Mouse (Mus musculus) C2C12 (cell line): ENCODE results near the gene Ube2f.

Experiments used
- CEBPB ChIP-seq: IDR thresholded peaks from one replicate; pipeline ENCODE4 v1.6.1; 2011; ENCODE audit warnings: low read depth, mild to moderate bottlenecking, control low read depth, moderate library complexity
- CTCF ChIP-seq: IDR thresholded peaks from one replicate; pipeline ENCODE4 v1.5.1; 2011; ENCODE audit not compliant: control insufficient read depth, insufficient read depth, insufficient read length
- FOSL1 ChIP-seq: IDR thresholded peaks from one replicate; pipeline ENCODE4 v1.8.0; 2011; ENCODE audit warnings: mild to moderate bottlenecking, low read length; ENCODE audit not compliant: poor library complexity, insufficient read depth, severe bottlenecking
- MAX ChIP-seq: IDR thresholded peaks from one replicate; pipeline ENCODE4 v1.6.1; 2011; ENCODE audit warnings: mild to moderate bottlenecking, control low read depth
- MYOD1 ChIP-seq: IDR thresholded peaks from one replicate; pipeline ENCODE4 v1.6.1; 2011; ENCODE audit warnings: low read depth; ENCODE audit not compliant: control insufficient read depth, insufficient read length
- MYOG ChIP-seq: IDR thresholded peaks from one replicate; pipeline ENCODE4 v1.6.1; 2011; ENCODE audit not compliant: control insufficient read depth, insufficient read length; ENCODE audit errors: extremely low read depth
- USF1 ChIP-seq: IDR thresholded peaks from one replicate; pipeline ENCODE4 v1.6.1; 2011; ENCODE audit warnings: low read depth, mild to moderate bottlenecking, control low read depth, moderate library complexity

DNA sequence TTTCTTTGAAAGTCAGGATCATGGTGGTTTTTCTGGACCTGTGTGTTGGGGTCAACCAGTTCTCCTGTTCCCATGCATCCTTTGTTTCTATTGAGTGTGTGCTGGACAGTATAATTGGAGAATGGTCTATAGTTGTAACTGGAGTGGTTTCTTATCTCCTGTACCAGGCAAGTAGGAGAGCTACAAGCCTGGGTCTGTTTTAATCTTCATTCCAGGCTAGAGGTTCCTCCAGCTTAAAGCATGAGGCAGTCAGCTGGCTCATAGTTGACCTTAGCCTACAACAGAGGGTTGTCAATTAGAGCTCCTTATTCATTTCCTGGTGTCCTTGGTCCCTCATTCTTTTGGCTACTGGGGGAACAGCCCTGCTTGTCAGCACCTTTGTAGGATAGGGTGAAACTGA lies 83.5 kb downstream of the Ube2f start:
- TF ChIP-seq CTCF (no peak), MYOD1 (no peak), MYOG (no peak), MAX (no peak), USF1 (no peak), CEBPB (no peak), FOSL1 (no peak)
